Mouse (Mus musculus): ENCODE measurements around the gene Pagr1a.

Gene Pagr1a

GRCm38 (mm10) chr7:127016971-127017949 lies at the start of gene Pagr1a:
TSS of gene Pagr1a (minus strand) at chr7:127017352.
- DNase-seq = peak; percentile 97

- no peak for DNase-seq
These were observed 49.2 kb upstream of the Pagr1a start for GRCm38 (mm10) chr7:127066317-127066716.

- DNase-seq = no peak
These were observed 48.4 kb upstream of the Pagr1a start for GRCm38 (mm10) chr7:127065538-127065937.

- DNase-seq = peak; percentile 51
These were observed 38.0 kb upstream of the Pagr1a start for GRCm38 (mm10) chr7:127055026-127055585.

GRCm38 (mm10) chr7:127041851-127042672 lies 24.9 kb upstream of the Pagr1a start, which contains the start of gene Kif22:
TSS of gene Kif22 (minus strand) at chr7:127042471.
- DNase-seq = peak; percentile 91

- no peak for DNase-seq
These were observed 14.1 kb upstream of the Pagr1a start for GRCm38 (mm10) chr7:127031244-127031643.

- DNase-seq = no peak
These were observed 13.0 kb upstream of the Pagr1a start for GRCm38 (mm10) chr7:127030172-127030571.

GRCm38 (mm10) chr7:127027885-127028284 lies 10.7 kb upstream of the Pagr1a start:
- no peak for DNase-seq

- DNase-seq = peak; percentile 99
These were observed 10.0 kb upstream of the Pagr1a start, which contains the start of gene Maz for GRCm38 (mm10) chr7:127026984-127027726. TSS of gene Maz (minus strand) at chr7:127027037.

- peak; percentile 94 for DNase-seq
These were observed 9.4 kb upstream of the Pagr1a start for GRCm38 (mm10) chr7:127026616-127026983.

GRCm38 (mm10) chr7:127026161-127026600 lies 9.0 kb upstream of the Pagr1a start:
- peak; percentile 86 for DNase-seq

GRCm38 (mm10) chr7:127025556-127026160 lies 8.5 kb upstream of the Pagr1a start:
- peak; percentile 79 for DNase-seq

- peak; percentile 87 for DNase-seq
These were observed 7.8 kb upstream of the Pagr1a start for GRCm38 (mm10) chr7:127024755-127025555.

GRCm38 (mm10) chr7:127023896-127024690 lies 6.9 kb upstream of the Pagr1a start:
- DNase-seq = peak; percentile 71

GRCm38 (mm10) chr7:127023272-127023691 lies 6.1 kb upstream of the Pagr1a start:
- peak; percentile 54 for DNase-seq

GRCm38 (mm10) chr7:127022528-127023271 lies 5.5 kb upstream of the Pagr1a start:
- peak; percentile 59 for DNase-seq

- DNase-seq = peak; percentile 37
These were observed 4.7 kb upstream of the Pagr1a start for GRCm38 (mm10) chr7:127021563-127022527.
